Mouse (Mus musculus): ENCODE measurements around the gene Akap13. TPM values are rescaled to one million over a fixed set of nuclear protein-coding genes. Genes with fewer than 3 reads are reported as not detected.
A peak's percentile ranks its signal among the peaks of the same experiment; 100 is the strongest.

The Akap13 gene
- total and polyA plus RNA-seq, 2 experiments = 8.5 to 92.1 TPM

DNA sequence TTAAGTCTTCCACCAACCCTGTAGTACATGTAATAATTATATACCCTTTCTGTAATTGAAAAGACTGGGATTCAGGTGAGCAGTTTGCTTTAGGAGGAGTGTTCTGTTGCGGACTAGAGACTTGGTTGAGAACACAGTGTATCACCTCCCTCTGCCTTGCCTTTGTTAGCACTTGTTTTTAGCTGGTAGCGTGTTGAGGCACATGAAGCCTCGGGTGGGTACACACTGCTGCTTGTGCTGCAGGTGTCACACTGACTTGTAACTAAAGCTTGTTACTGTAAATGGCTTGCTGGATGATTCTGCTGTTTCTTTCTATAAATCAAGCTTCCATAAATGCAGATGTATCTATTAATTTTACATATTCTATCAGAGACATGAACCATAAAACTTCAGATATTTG, 75.3 kb downstream of the Akap13 start:
- TF ChIP-seq CTCF (IDR thresholded peaks at IDR 0.05; ENCODE audit: low read depth, low read length) (no peak), POLR2A (IDR thresholded peaks at IDR 0.05; ENCODE audit: extremely low read depth, insufficient read depth, low read length) (no peak)
- no peak for DNase-seq (ENCODE audit: extremely low read depth, low read depth, low spot score)
- no peaks in the 10 kb centered on the region for H3K36me3 ChIP-seq (ENCODE audit: control insufficient read depth, insufficient read depth, low read length)
- H3K27ac ChIP-seq (replicated peaks; ENCODE audit: insufficient read depth, low read depth, low read length) = no peak overlapping the region
- H3K4me3 ChIP-seq (ENCODE audit: insufficient read depth, low read depth, low read length) = no peak overlapping the region
- H3K27me3 ChIP-seq (ENCODE audit: control insufficient read depth, insufficient read depth, low read length) = no peaks in the 10 kb centered on the region
- peaks cover 19% of the 10 kb centered on the region for H3K4me1 ChIP-seq (ENCODE audit: control insufficient read depth, insufficient read depth, low read length)
- H3K9ac ChIP-seq (ENCODE audit: low read depth, low read length) = no peak overlapping the region
- H3K79me2 ChIP-seq (ENCODE audit: control insufficient read depth, insufficient read depth, low read length) = peaks cover 23% of the 10 kb centered on the region; the same call in 1 of the 2 replicates
- 95% methylated on average over 3 of the region's 3 CpGs for WGBS

DNA sequence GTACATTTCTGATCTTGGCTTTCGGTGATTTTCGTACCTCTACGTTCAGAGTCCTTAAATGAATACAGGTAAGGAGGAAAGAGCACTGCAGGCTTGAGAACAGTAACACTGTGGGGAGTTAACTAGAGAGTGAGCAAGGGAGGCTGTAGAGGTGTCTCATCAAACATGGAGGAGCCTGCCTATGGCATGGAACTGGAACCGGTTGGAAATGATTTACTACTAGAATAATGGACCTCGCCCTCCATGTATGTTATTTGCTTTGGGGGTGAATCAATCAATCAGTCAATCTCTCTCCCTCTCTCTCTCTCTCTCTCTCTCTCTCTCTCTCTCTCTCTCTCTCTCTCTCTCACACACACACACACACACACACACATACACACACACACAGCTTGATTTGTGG, 77.7 kb downstream of the Akap13 start:
- Histone ChIP-seq H3K79me2 (ENCODE audit: control insufficient read depth, insufficient read depth, low read length) (peaks cover 18% of the 10 kb centered on the region; the same call in 1 of the 2 replicates), H3K4me3 (ENCODE audit: insufficient read depth, low read depth, low read length) (no peak overlapping the region), H3K27me3 (ENCODE audit: control insufficient read depth, insufficient read depth, low read length) (no peaks in the 10 kb centered on the region), H3K9ac (ENCODE audit: low read depth, low read length) (no peak overlapping the region), H3K36me3 (ENCODE audit: control insufficient read depth, insufficient read depth, low read length) (no peaks in the 10 kb centered on the region), H3K4me1 (ENCODE audit: control insufficient read depth, insufficient read depth, low read length) (peaks cover 11% of the 10 kb centered on the region; the same call in 1 of the 2 replicates), H3K27ac (replicated peaks; ENCODE audit: insufficient read depth, low read depth, low read length) (no peak overlapping the region)
- TF ChIP-seq CTCF (IDR thresholded peaks at IDR 0.05; ENCODE audit: low read depth, low read length) (no peak), POLR2A (IDR thresholded peaks at IDR 0.05; ENCODE audit: extremely low read depth, insufficient read depth, low read length) (no peak)
- peak; percentile 56 for DNase-seq (ENCODE audit: extremely low read depth, low read depth, low spot score)
- 62% methylated on average over 5 of the region's 5 CpGs for WGBS

DNA sequence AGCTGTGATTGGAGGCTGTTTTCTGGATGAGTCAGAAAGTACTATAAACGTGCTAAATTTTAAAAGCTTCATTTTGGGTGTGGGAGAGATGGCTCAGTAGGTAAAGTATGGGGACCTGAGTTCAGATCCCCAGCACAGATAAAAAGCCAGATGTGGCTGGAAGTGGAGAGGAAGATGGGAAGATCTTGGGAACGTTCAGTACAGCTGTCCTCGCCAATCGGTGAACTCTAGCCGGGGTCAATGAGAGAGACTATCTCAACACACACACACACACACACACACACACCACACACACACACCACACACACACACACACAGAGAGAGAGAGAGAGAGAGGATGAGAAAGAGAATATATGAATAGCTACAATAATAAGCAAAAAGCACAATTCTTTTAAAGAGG, 81.0 kb downstream of the Akap13 start:
- H3K27me3 ChIP-seq (ENCODE audit: control insufficient read depth, insufficient read depth, low read length) = no peaks in the 10 kb centered on the region
- WGBS = 67% methylated on average over 5 of the region's 5 CpGs
- no peak overlapping the region for H3K4me3 ChIP-seq (ENCODE audit: insufficient read depth, low read depth, low read length)
- H3K4me1 ChIP-seq (ENCODE audit: control insufficient read depth, insufficient read depth, low read length) = peaks cover 4% of the 10 kb centered on the region; the same call in 1 of the 2 replicates
- H3K9ac ChIP-seq (ENCODE audit: low read depth, low read length) = no peak overlapping the region
- peaks cover 11% of the 10 kb centered on the region; the same call in 1 of the 2 replicates for H3K79me2 ChIP-seq (ENCODE audit: control insufficient read depth, insufficient read depth, low read length)
- TF ChIP-seq CTCF (IDR thresholded peaks at IDR 0.05; ENCODE audit: low read depth, low read length) (no peak), POLR2A (IDR thresholded peaks at IDR 0.05; ENCODE audit: extremely low read depth, insufficient read depth, low read length) (no peak)
- DNase-seq (ENCODE audit: extremely low read depth, low read depth, low spot score) = no peak
- no peaks in the 10 kb centered on the region for H3K36me3 ChIP-seq (ENCODE audit: control insufficient read depth, insufficient read depth, low read length)
- no peak overlapping the region for H3K27ac ChIP-seq (replicated peaks; ENCODE audit: insufficient read depth, low read depth, low read length)

DNA sequence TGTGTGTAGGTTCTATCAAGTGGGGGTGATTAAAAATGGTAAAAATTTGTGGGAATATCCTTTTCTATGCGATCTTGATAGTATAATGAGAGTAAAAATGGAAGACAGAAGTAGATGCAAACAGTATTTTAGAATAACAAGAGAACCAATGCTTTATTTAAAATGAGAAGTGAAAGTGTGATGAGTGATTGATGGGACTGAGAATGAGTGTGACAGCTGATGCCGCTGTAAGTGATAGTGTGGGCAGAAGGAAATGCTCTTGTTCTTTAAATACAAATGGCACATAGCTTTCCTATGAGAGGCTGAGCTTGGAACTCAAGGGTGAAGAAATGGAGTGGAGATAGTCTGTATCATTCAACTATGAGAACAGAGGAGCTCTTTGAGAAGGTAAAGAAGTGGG, 82.2 kb downstream of the Akap13 start:
- Histone ChIP-seq H3K27me3 (ENCODE audit: control insufficient read depth, insufficient read depth, low read length) (no peaks in the 10 kb centered on the region), H3K4me3 (ENCODE audit: insufficient read depth, low read depth, low read length) (no peak overlapping the region), H3K4me1 (ENCODE audit: control insufficient read depth, insufficient read depth, low read length) (peaks cover 4% of the 10 kb centered on the region; the same call in 1 of the 2 replicates), H3K9ac (ENCODE audit: low read depth, low read length) (no peak overlapping the region), H3K36me3 (ENCODE audit: control insufficient read depth, insufficient read depth, low read length) (no peaks in the 10 kb centered on the region), H3K27ac (replicated peaks; ENCODE audit: insufficient read depth, low read depth, low read length) (no peak overlapping the region), H3K79me2 (ENCODE audit: control insufficient read depth, insufficient read depth, low read length) (peaks cover 7% of the 10 kb centered on the region; the same call in 1 of the 2 replicates)
- 87% methylated on average over 2 of the region's 2 CpGs for WGBS
- no peak for DNase-seq (ENCODE audit: extremely low read depth, low read depth, low spot score)
- TF ChIP-seq POLR2A (IDR thresholded peaks at IDR 0.05; ENCODE audit: extremely low read depth, insufficient read depth, low read length) (no peak), CTCF (IDR thresholded peaks at IDR 0.05; ENCODE audit: low read depth, low read length) (no peak)

DNA sequence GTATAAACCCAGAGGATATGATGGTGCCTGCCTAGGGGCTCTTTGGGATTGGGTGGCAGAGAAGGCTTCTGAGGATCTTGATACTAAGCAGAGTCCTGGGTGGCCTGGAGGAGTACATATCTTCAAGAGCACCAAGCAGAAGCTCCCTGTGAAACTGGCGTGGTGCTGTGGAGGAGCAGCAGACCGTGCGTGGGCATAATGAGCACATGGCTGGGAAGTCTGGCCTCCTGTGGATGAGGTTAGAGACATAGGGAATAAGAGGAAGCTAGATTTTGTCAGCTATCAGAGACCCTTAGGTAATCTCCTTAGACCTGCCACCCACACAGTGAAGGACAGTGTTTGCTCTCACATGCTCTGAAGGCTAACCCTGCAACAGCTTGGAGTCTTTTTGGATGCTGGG, 83.2 kb downstream of the Akap13 start:
- Histone ChIP-seq H3K4me1 (ENCODE audit: control insufficient read depth, insufficient read depth, low read length) (no peaks in the 10 kb centered on the region), H3K79me2 (ENCODE audit: control insufficient read depth, insufficient read depth, low read length) (peaks cover 4% of the 10 kb centered on the region; the same call in 1 of the 2 replicates), H3K27me3 (ENCODE audit: control insufficient read depth, insufficient read depth, low read length) (no peaks in the 10 kb centered on the region), H3K36me3 (ENCODE audit: control insufficient read depth, insufficient read depth, low read length) (no peaks in the 10 kb centered on the region), H3K27ac (replicated peaks; ENCODE audit: insufficient read depth, low read depth, low read length) (no peak overlapping the region), H3K4me3 (ENCODE audit: insufficient read depth, low read depth, low read length) (no peak overlapping the region), H3K9ac (ENCODE audit: low read depth, low read length) (no peak overlapping the region)
- TF ChIP-seq CTCF (IDR thresholded peaks at IDR 0.05; ENCODE audit: low read depth, low read length) (no peak), POLR2A (IDR thresholded peaks at IDR 0.05; ENCODE audit: extremely low read depth, insufficient read depth, low read length) (no peak)
- DNase-seq (ENCODE audit: extremely low read depth, low read depth, low spot score) = no peak
- 91% methylated on average over 3 of the region's 3 CpGs for WGBS

DNA sequence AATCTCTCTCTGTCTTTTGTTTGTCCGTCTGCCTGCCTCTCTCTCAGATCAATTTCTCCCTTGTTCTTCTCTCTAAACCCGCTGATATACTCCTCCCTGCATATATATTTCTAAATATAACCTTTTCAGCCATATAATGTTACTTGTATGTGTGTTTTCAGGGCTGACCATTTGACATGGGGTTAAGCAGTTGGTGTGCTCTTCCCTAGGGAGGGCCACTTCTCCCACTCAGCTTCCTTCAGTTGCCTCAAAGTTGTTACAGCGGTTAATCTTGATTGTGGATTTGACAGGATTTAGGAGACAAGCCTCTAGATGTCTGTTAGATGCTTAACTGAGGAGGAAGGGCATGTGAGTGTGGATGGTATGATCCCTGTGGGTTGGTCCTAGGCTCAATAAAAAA, 83.8 kb downstream of the Akap13 start:
- no peak overlapping the region for H3K27ac ChIP-seq (replicated peaks; ENCODE audit: insufficient read depth, low read depth, low read length)
- no peaks in the 10 kb centered on the region for H3K27me3 ChIP-seq (ENCODE audit: control insufficient read depth, insufficient read depth, low read length)
- no peak overlapping the region for H3K9ac ChIP-seq (ENCODE audit: low read depth, low read length)
- H3K79me2 ChIP-seq (ENCODE audit: control insufficient read depth, insufficient read depth, low read length) = peaks cover 4% of the 10 kb centered on the region; the same call in 1 of the 2 replicates
- no peaks in the 10 kb centered on the region for H3K4me1 ChIP-seq (ENCODE audit: control insufficient read depth, insufficient read depth, low read length)
- TF ChIP-seq POLR2A (IDR thresholded peaks at IDR 0.05; ENCODE audit: extremely low read depth, insufficient read depth, low read length) (no peak), CTCF (IDR thresholded peaks at IDR 0.05; ENCODE audit: low read depth, low read length) (no peak)
- DNase-seq (ENCODE audit: extremely low read depth, low read depth, low spot score) = no peak
- H3K36me3 ChIP-seq (ENCODE audit: control insufficient read depth, insufficient read depth, low read length) = no peaks in the 10 kb centered on the region
- 86% methylated on average over 3 of the region's 3 CpGs for WGBS
- H3K4me3 ChIP-seq (ENCODE audit: insufficient read depth, low read depth, low read length) = no peak overlapping the region
